8 mouse cellular contexts compared by ENCODE assay signal in the genomic region with DNA sequence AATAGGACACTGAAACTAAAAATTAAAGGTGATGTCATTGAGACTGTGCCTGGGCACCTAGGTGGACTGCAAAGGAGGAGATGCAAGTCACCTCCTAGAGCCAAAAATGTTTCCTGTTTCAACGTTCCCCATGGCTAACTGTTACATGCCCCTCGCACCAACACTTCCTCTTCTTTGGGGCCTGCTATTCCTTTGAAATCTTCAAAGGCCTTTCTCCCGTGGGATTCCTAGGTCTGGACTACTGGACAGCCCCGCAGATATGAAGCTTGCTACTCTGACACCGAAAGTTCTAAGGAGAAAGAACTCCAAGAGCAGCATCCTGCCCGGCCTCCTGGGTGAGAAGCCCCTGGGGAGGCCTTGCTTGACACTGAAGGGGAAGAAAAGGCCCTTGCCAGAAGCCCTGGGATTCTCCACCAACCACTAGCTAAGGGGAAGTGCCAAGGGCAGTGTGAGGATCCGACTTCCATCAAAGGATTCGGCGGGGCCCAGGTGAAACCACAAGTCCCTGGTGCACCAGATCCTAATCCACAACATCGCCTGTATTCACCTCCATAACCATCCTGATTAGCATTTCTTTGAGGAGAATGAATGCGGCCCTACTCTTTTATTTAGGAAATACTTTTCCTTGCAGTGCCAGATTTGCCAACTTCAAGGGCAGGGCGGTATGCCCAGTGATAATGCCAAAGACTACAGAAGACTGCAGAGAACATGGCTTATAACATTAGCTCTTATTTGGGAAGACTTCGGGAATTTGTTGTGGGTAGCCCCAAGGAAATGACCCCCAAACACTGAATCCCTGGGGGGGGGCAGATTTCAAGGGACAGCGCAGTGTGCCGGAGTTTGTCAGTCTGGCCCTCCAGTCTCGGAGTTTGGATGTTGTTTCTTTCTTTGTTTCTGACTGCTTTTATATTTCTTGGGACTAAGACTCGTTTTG. TPM values are rescaled to one million over a fixed set of nuclear protein-coding genes. Genes with fewer than 3 reads are reported as not detected.
DNase-seq lines count a peak whose midpoint lies in the region; ATAC-seq and TF ChIP-seq lines count a peak whose summit lies in the region.

No protein-coding gene starts in this region.

- H3K27ac ChIP-seq in heart, embryonic 14.5 days (replicated peaks in 1 of 2; ENCODE audit: control insufficient read depth in 1 of 2, insufficient read depth in 1 of 2, low read depth in 2 of 2, low read length in 2 of 2): no peak overlapping the region
- no peak overlapping the region for H3K27ac ChIP-seq in liver, embryonic 16.5 days (ENCODE audit: low read length)
- no peak overlapping the region for H3K27ac ChIP-seq in small intestine, adult 2 months (ENCODE audit: insufficient read depth, low read depth, low read length)

- DNase-seq in kidney, postnatal 4 days: peak; percentile 19 to 24
- no peak for DNase-seq in kidney, adult 18-20 months
- peak; percentile 58 for DNase-seq in brain, embryonic 14.5 days (ENCODE audit: low read depth)
- no peak for DNase-seq in layer of hippocampus, adult 11-12 months (ENCODE audit: low spot score)
- DNase-seq in right cerebral cortex, postnatal 4 days: no peak

- no peaks in the 10 kb centered on the region for H3K9me3 ChIP-seq in heart, embryonic 14.5 days (ENCODE audit: control insufficient read depth, low read length)
- no peaks in the 10 kb centered on the region for H3K9me3 ChIP-seq in liver, embryonic 16.5 days (replicated peaks; ENCODE audit: control insufficient read depth, low read length)

- peak overlapping the region; percentile 87 for H3K4me2 ChIP-seq in heart, embryonic 14.5 days (ENCODE audit: low read length)
- H3K4me2 ChIP-seq in liver, embryonic 16.5 days (ENCODE audit: low read depth, low read length): peak overlapping the region; percentile 75

- TF ChIP-seq CTCF in brain, embryonic 14.5 days (IDR thresholded peaks at IDR 0.05; ENCODE audit: borderline replicate concordance, extremely low read depth, insufficient read depth, insufficient read length): no peak
- no peak for TF ChIP-seq CTCF in small intestine, adult 2 months (IDR thresholded peaks at IDR 0.05; ENCODE audit: extremely low read depth, insufficient read length, insufficient replicate concordance, low read depth, low read length)

- no peaks in the 10 kb centered on the region for H3K36me3 ChIP-seq in heart, embryonic 14.5 days (ENCODE audit: control insufficient read depth, insufficient read depth, low read length)
- H3K36me3 ChIP-seq in liver, embryonic 16.5 days (ENCODE audit: control insufficient read depth, insufficient read depth): no peaks in the 10 kb centered on the region
- no peaks in the 10 kb centered on the region for H3K36me3 ChIP-seq in small intestine, adult 2 months (ENCODE audit: control insufficient read depth, insufficient read depth, low read length)

- ATAC-seq in heart, embryonic 14.5 days (ENCODE audit: insufficient number of reproducible peaks, insufficient read depth, low FRiP score, low read depth): no peak
- no peak for ATAC-seq in liver, embryonic 16.5 days (ENCODE audit: low read depth)

- H3K4me3 ChIP-seq in heart, embryonic 14.5 days (ENCODE audit: control insufficient read depth in 1 of 2, insufficient read depth in 1 of 2, low read depth in 1 of 2, low read length in 2 of 2): peak overlapping the region; percentile 55 to 70
- H3K4me3 ChIP-seq in liver, embryonic 16.5 days (ENCODE audit: low read depth, low read length): peak overlapping the region; percentile 64
- peak overlapping the region; percentile 81 for H3K4me3 ChIP-seq in small intestine, adult 2 months (ENCODE audit: low read depth, low read length)

- 29% methylated on average over 17 of the region's 17 CpGs for WGBS in heart, embryonic 14.5 days
- 20% methylated on average over 17 of the region's 17 CpGs for WGBS in liver, embryonic 16.5 days (ENCODE audit: insufficient replicate concordance)
- WGBS in small intestine, adult 2 months: 68% methylated on average over 17 of the region's 17 CpGs

- TF ChIP-seq POLR2A in brain, embryonic 14.5 days (IDR thresholded peaks at IDR 0.05; ENCODE audit: borderline replicate concordance, extremely low read depth, insufficient read depth, insufficient read length, poor library complexity, severe bottlenecking): no peak
- TF ChIP-seq POLR2A in small intestine, adult 2 months (IDR thresholded peaks at IDR 0.05; ENCODE audit: low read depth, low read length): no peak

- H3K27me3 ChIP-seq in heart, embryonic 14.5 days (ENCODE audit: control insufficient read depth, insufficient read depth, low read length): no peaks in the 10 kb centered on the region
- H3K27me3 ChIP-seq in liver, embryonic 16.5 days (ENCODE audit: control insufficient read depth, insufficient read depth, low read depth, low read length): peaks cover 29% of the 10 kb centered on the region
- no peaks in the 10 kb centered on the region for H3K27me3 ChIP-seq in small intestine, adult 2 months (ENCODE audit: control insufficient read depth, insufficient read depth, low read length)

- peak overlapping the region; percentile 81 for H3K9ac ChIP-seq in heart, embryonic 14.5 days (ENCODE audit: low read length)
- H3K9ac ChIP-seq in liver, embryonic 16.5 days (ENCODE audit: low read depth, low read length): no peak overlapping the region; the same call in 1 of the 2 replicates

- peaks cover 24 to 36% of the 10 kb centered on the region in 2 experiments for H3K4me1 ChIP-seq in heart, embryonic 14.5 days (ENCODE audit: control insufficient read depth in 2 of 2, insufficient read depth in 2 of 2, low read length in 2 of 2)
- H3K4me1 ChIP-seq in liver, embryonic 16.5 days (ENCODE audit: control insufficient read depth, low read depth, low read length): peaks cover 4% of the 10 kb centered on the region
- H3K4me1 ChIP-seq in small intestine, adult 2 months (ENCODE audit: control insufficient read depth, insufficient read depth, insufficient read length, low read length): peaks cover 21% of the 10 kb centered on the region

RNA-seq across cellular contexts. Expression of gene Rab31, which starts 1.3 kb away (rescaled TPM):
- 53.2 and 56.6 TPM in 2 replicates for polyA plus RNA-seq in brain, embryonic 14.5 days (2012; rRNA removed)
- polyA plus RNA-seq in heart, embryonic 14.5 days (2014; fragmentation: Nextera tagmentation; extraction: Ambion mirVana): 31.0 and 31.8 TPM in 2 replicates
- 6.0 and 6.9 TPM in 2 replicates for polyA plus RNA-seq in liver, embryonic 16.5 days (2015; fragmentation: Nextera tagmentation; extraction: Ambion mirVana)
- polyA plus RNA-seq in small intestine, adult 2 months (2012; rRNA removed): 4.6 and 7.8 TPM in 2 replicates

RNA-seq across cellular contexts. Expression of gene Ppp4r1, which starts 11.1 kb away (rescaled TPM):
- polyA plus RNA-seq in brain, embryonic 14.5 days (2012; rRNA removed): 92.2 and 93.7 TPM in 2 replicates
- 29.0 and 34.8 TPM in 2 replicates for polyA plus RNA-seq in heart, embryonic 14.5 days (2014; fragmentation: Nextera tagmentation; extraction: Ambion mirVana)
- polyA plus RNA-seq in liver, embryonic 16.5 days (2015; fragmentation: Nextera tagmentation; extraction: Ambion mirVana): 9.0 and 9.4 TPM in 2 replicates
- polyA plus RNA-seq in small intestine, adult 2 months (2012; rRNA removed): 26.2 and 57.7 TPM in 2 replicates

Comparison
In these comparisons a context has a peak if more than half of its experiments do, and no peak if none do; other contexts are left out.
1. DNase-seq: peak in kidney, postnatal 4 days (2 of 2) and brain, embryonic 14.5 days (single experiment); none in kidney, adult 18-20 months (single experiment), layer of hippocampus, adult 11-12 months (single experiment) and right cerebral cortex, postnatal 4 days (single experiment).
2. Peak in every context shown above with its lines, with median percentiles within 50 percentile points of each other: H3K4me3 ChIP-seq.